Mouse (Mus musculus): ENCODE data around the gene Ankra2.
A peak's percentile ranks its signal among the peaks of the same experiment; 100 is the strongest.

The Ankra2 gene

GRCm38 (mm10) chr13:98262636-98263457 lies at the start of gene Ankra2, which contains the start of gene Utp15:
Gene Ankra2, plus strand, starts transcription at chr13:98263074.
Gene Utp15, minus strand, starts transcription at chr13:98263041.
- DNase-seq, result peak; percentile 98

- DNase-seq, result peak; percentile 28
These were observed 40.0 kb upstream of the Ankra2 start for GRCm38 (mm10) chr13:98222848-98223247.

GRCm38 (mm10) chr13:98226225-98226624 lies 36.6 kb upstream of the Ankra2 start:
- no peak for DNase-seq

GRCm38 (mm10) chr13:98230511-98230910 lies 32.4 kb upstream of the Ankra2 start:
- no peak for DNase-seq

GRCm38 (mm10) chr13:98235451-98235850 lies 27.4 kb upstream of the Ankra2 start:
- no peak for DNase-seq

DNA sequence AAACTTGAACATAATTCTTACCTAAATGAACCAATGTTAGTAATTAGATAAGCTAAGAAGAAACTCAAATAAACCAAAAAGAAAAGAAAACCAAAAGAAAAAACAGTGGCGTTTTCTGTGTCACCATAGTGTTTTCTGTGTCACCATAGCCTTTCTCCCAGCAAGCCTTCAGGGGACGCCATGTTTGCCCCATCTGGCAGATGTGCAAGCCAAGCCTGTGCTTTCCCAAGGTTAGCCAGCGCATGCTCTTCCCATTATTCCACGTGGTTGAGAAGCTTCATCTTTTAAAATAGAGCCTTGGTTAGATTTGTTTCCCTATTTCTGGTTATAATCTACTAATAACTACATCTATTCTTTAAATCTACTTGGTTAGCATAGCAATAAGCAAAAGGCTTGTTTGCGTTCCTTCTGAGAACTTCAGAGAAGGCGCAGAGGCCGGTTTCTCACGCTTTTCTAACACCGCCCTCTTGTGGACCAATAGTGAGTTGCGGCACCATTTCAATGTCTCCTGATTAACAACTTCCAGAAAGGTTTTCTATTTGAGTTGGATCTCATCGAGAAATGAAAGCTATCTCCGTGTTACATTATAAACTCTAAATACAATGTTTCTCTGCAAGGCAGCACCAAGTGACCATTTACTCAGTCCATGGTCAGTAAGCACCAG lies 22.8 kb upstream of the Ankra2 start:
- peak; percentile 54 for DNase-seq

DNA sequence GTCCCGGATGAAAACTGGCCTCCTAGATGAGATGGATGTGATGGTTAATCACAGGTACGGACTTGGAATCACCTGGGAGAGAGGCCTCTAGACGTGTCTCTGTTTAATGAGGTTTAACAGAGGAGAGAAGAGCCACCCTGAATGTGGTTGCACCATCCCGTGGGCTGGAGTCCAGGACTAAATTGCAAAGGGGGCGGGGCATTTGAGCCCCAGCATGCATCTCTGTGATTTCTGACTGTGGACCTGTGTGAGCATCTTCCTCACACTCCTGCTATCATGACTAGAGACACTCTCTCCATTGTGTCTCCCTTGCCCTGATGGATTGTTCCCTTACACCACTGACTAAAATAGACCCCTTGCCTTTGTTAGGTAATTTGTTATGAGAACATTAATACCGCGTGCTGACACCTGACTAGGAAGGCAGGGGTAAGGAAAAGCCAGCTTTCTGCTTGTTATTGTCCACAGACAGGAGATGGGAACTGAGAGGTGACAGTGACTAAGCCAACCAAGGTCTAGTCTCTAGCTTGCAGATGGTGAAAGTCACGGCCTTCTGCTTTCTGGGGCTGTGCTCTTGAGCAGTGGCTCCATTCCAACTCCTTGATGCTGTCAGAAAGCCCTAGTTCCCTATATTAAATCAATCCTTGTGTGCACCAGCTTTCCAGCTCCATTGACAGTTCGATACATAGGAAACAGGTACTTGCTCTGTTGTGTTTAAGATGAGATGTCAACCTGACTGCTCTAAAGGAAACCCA lies 21.2 kb upstream of the Ankra2 start:
- no peak for DNase-seq

DNA sequence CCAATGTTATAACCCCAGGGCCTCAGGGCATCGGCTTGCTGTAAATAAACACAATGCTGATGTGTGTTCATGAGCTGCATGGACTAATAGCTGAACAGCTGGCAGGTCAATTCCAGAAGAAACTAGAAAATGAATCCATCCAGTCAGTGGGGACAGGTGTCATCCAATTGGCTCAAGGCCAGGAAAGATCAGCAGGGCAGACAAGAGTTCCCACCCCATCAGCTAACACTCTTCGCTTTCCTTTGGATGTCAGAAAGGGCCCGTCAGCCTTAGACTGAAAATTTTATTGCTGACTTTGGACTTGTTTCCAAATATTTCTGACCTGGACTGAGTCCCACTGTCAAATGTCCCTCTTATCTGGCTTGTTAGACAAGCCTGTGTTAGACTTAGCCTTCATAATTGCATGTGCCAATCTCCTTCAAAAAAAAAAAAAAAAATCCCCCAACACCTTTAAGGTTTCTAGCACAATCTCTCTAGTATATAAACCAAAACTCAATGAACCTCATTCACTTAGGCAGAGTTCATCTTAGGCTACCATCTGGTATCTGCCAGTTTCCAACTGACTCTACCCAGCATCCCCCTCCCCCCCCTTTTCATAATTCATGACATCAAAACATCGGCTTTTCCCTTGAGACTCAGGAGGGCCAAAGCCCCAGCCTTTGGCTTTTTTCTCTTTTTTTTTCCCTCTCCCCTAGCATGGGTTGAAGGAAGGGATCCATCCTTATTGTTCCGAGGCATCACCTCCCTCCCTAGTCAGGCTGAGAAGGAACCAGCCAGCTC lies 18.1 kb upstream of the Ankra2 start:
- no peak for DNase-seq

DNA sequence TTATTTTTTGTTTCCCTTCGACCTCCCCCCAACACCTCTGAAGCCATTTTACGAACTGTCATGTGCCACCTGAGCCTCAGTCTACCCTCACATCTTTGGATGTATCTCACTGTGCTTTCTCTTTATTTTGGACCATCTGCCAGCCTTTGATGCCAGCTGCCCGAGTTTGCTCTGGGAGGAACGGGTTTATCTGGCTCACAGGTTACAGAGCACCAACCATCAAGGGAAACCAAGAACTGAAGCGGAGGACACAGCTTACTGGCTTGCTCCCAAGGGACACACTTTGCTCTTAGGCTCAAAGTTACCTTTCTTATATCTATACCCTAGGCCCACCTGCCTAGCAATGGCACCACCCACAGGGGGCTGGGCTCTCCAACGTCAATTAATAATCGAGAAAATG lies 17.5 kb upstream of the Ankra2 start:
- DNase-seq, result no peak

- no peak for DNase-seq
These were observed 13.3 kb upstream of the Ankra2 start for GRCm38 (mm10) chr13:98249594-98249993.

- DNase-seq, result no peak
These were observed 8.0 kb upstream of the Ankra2 start for GRCm38 (mm10) chr13:98254921-98255320.

DNA sequence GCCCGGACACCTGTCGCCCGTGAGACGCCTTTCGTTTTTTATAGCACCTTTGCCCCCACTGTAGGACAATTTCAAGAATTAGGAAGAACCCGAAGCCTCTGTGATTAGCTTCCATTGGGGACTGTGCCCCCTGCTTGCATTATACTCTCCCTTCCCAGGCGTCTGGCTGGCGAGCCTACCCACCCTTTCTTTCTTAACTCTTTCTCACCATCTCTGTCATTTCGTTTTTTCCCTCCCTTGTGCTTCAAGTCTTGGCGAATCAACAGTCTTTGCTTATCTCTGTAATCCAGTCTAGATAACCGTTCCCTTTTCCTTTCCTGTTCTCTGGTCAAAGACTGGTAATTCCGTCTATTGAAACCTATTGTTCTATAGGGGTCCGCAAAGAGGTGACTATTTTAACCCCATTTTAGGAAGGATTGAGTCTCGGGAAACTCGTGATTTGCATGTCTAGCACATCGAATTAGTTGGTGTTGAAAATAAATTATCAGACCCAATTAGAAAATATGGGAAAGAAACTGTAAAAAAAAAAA lies 649 bp downstream of the Ankra2 start:
- no peak for DNase-seq

DNA sequence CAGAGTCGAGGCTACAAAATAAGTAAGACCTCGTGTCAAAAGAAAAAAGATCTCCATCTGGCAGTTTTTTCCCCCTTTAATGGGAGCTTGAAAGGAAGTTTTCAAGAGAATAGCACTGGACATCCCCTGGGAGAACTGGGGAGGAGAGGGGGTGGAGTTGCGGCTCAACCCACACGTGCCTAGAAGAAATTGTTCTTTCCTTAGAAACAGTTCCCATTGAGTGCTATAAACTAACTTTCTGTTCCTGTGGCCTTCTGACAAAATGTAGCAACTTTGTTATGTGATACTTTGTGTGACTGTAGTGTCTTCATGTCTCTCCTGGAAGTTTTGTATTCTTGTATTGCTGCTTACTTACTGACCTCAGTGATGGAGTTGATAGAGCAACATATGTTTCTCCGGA lies 1.2 kb downstream of the Ankra2 start:
- no peak for DNase-seq

DNA sequence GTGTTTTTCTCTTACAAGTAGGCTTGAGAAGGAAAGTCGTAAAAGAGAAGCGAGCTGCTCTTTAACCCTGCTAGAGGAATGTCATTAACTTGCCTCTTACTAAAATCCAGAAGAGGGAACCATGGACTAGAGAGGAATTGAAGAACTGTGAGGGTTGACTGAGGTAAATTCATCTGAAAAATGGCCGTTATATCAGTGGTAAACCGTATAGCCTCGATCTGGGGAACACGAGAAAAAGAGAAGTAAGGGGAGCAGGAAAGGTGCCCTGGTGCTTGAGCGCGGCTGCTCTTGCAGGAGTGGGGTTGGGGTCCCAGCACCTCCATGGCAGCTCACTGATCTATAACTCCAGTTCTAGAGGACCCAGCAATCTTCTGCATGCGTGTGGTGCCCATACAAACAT lies 11.1 kb downstream of the Ankra2 start:
- no peak for DNase-seq

GRCm38 (mm10) chr13:98275646-98276045 lies 12.8 kb downstream of the Ankra2 start:
- peak; percentile 11 for DNase-seq

- no peak for DNase-seq
These were observed 13.4 kb downstream of the Ankra2 start for GRCm38 (mm10) chr13:98276253-98276652.

GRCm38 (mm10) chr13:98277501-98277900 lies 14.6 kb downstream of the Ankra2 start:
- no peak for DNase-seq

GRCm38 (mm10) chr13:98279686-98280085 lies 16.8 kb downstream of the Ankra2 start, which contains the start of gene Gm21976:
Gene Gm21976, plus strand, starts transcription at chr13:98279887.
- DNase-seq, result no peak

GRCm38 (mm10) chr13:98280990-98281650 lies 18.2 kb downstream of the Ankra2 start:
- no peak for DNase-seq

- no peak for DNase-seq
These were observed 27.8 kb downstream of the Ankra2 start for GRCm38 (mm10) chr13:98290719-98291118.

DNA sequence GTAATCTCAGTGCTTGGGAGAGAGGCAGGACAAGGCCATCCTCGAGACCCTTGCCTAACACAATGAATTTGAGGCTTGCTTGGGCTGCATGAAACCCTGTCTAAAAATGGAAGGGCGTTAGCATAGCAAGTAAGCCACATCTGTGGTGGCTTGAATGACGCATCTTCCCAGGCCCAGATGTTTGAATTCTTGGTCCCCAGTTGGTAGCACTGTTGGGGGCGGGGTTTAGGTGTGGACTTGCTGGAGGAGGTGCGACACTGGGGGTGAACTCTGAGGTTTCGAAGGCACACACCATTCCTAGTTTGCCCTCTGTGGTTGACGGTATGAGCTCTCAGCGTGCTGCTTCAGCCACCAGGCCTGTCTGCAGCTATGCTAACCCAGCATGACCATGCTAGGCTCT lies 28.8 kb downstream of the Ankra2 start:
- no peak for DNase-seq

GRCm38 (mm10) chr13:98296072-98296471 lies 33.2 kb downstream of the Ankra2 start:
- DNase-seq, result no peak
